In the genomic region with DNA sequence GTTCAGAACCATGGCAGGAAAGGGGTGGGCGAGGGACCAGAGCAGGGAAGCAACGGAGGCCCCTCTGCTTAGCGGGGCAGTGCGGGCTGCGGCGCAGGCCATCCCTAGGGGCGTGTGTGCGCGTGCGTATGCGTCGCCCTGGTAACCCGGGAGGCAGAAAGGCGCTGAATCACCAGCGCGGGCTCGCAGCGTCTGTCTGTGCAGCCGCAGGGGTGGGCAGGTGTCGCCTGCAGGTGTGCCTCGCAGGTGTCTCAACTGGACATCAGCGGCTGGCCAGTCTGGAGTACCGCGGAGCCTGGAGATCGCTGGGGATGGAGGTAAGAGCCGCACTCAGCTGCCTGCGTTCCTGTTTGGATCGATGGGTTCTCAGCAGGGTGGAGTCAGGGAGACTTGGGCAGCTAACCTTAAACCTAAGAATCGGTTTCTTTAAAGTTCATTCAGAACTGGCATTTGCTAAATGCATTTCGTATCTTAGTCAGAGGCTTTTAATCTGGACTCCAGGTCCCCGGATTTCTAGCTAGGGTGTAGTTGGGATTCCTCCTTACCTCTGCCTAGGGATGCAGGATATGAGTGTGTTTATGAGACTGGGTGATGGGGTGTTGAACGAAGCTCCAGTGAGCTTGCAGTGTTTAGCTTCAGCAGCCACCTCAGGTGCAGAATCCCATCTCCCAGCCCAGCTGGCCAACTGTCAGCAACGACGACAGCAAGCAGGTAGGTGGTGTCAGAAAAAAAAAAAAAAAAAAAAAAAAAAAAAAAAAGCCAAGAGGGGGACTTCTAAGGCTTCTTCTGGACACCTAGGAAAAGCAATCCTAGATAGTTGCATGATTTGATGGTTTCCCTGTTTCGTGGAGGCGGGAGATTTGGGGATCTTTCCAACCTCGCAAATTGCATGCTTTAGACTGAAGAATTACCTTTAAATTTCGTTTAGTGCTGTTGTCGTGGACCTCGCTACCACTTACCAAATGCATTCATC, we compare ENCODE assay signal across 8 mouse cellular contexts. TPM values are rescaled to one million over a fixed set of nuclear protein-coding genes. Genes with fewer than 3 reads are reported as not detected.
DNase-seq lines count a peak whose midpoint lies in the region; ATAC-seq and TF ChIP-seq lines count a peak whose summit lies in the region.

A gene (plus strand): TSS at position 153 of the 973 bp plus-strand sequence.

- peak within 1 kb of the TSS; percentile 90 for H3K4me2 ChIP-seq in kidney, embryonic 16.5 days (replicated peaks; ENCODE audit: low read depth, low read length)
- peak within 1 kb of the TSS; percentile 71 for H3K4me2 ChIP-seq in forebrain, embryonic 16.5 days (ENCODE audit: low read length)
- H3K4me2 ChIP-seq in intestine, embryonic 16.5 days (ENCODE audit: low read depth, low read length), result peak within 1 kb of the TSS; percentile 83
- peak within 1 kb of the TSS; percentile 85 for H3K4me2 ChIP-seq in limb, embryonic 15.5 days
- peak within 1 kb of the TSS; percentile 85 for H3K4me2 ChIP-seq in neural tube, embryonic 11.5 days (ENCODE audit: low read depth)

- no peaks in the 10 kb centered on the region for H3K9me3 ChIP-seq in kidney, embryonic 16.5 days (ENCODE audit: low read length)
- H3K9me3 ChIP-seq in forebrain, embryonic 16.5 days (ENCODE audit: control insufficient read depth, low read length), result no peaks in the 10 kb centered on the region
- H3K9me3 ChIP-seq in intestine, embryonic 16.5 days (ENCODE audit: control insufficient read depth, low read length), result no peaks in the 10 kb centered on the region
- no peaks in the 10 kb centered on the region for H3K9me3 ChIP-seq in limb, embryonic 15.5 days
- no peaks in the 10 kb centered on the region for H3K9me3 ChIP-seq in neural tube, embryonic 11.5 days (ENCODE audit: control insufficient read depth, low read length)

- peaks cover 6% of the 10 kb centered on the region for H3K4me1 ChIP-seq in kidney, embryonic 16.5 days (ENCODE audit: insufficient read depth, low read length)
- H3K4me1 ChIP-seq in cerebellum, adult 2 months (ENCODE audit: control insufficient read depth, insufficient read depth, low read length), result no peaks in the 10 kb centered on the region
- H3K4me1 ChIP-seq in forebrain, embryonic 16.5 days (replicated peaks; ENCODE audit: control insufficient read depth, insufficient read depth, low read length), result peaks cover 5% of the 10 kb centered on the region
- H3K4me1 ChIP-seq in intestine, embryonic 16.5 days (ENCODE audit: control insufficient read depth, insufficient read depth, low read length), result peaks cover 10% of the 10 kb centered on the region
- peaks cover 8% of the 10 kb centered on the region for H3K4me1 ChIP-seq in limb, embryonic 15.5 days
- no peaks in the 10 kb centered on the region for H3K4me1 ChIP-seq in neural tube, embryonic 11.5 days (ENCODE audit: control insufficient read depth, insufficient read depth, low read length)

- peaks cover 8% of the 10 kb centered on the region; the same call in 1 of the 2 replicates for H3K36me3 ChIP-seq in kidney, embryonic 16.5 days (ENCODE audit: insufficient read depth, low read length)
- no peaks in the 10 kb centered on the region; the same call in 1 of the 2 replicates for H3K36me3 ChIP-seq in forebrain, embryonic 16.5 days (ENCODE audit: control insufficient read depth, insufficient read depth)
- H3K36me3 ChIP-seq in intestine, embryonic 16.5 days (ENCODE audit: control insufficient read depth, insufficient read depth, low read length), result no peaks in the 10 kb centered on the region
- peaks cover 9% of the 10 kb centered on the region for H3K36me3 ChIP-seq in limb, embryonic 15.5 days
- no peaks in the 10 kb centered on the region for H3K36me3 ChIP-seq in neural tube, embryonic 11.5 days (ENCODE audit: control insufficient read depth, insufficient read depth, low read length)

- WGBS in kidney, embryonic 16.5 days, result 13% methylated on average over 40 of the region's 40 CpGs
- 10% methylated on average over 40 of the region's 40 CpGs for WGBS in cerebellum, adult 2 months
- 7% methylated on average over 40 of the region's 40 CpGs for WGBS in forebrain, embryonic 16.5 days
- WGBS in intestine, embryonic 16.5 days, result 15% methylated on average over 40 of the region's 40 CpGs
- WGBS in limb, embryonic 15.5 days, result 14% methylated on average over 40 of the region's 40 CpGs
- 12% methylated on average over 40 of the region's 40 CpGs for WGBS in neural tube, embryonic 11.5 days

- TF ChIP-seq CTCF in cerebellum, adult 2 months (IDR thresholded peaks at IDR 0.05; ENCODE audit: borderline replicate concordance, insufficient read depth, low read depth, low read length), result no peak

- H3K27ac ChIP-seq in kidney, embryonic 16.5 days (ENCODE audit: low read length), result no peak within 1 kb of the TSS
- no peak within 1 kb of the TSS for H3K27ac ChIP-seq in cerebellum, adult 2 months (ENCODE audit: insufficient read depth, low read length)
- no peak within 1 kb of the TSS for H3K27ac ChIP-seq in forebrain, embryonic 16.5 days (ENCODE audit: low read length)
- H3K27ac ChIP-seq in intestine, embryonic 16.5 days (ENCODE audit: low read length), result no peak within 1 kb of the TSS
- no peak within 1 kb of the TSS for H3K27ac ChIP-seq in limb, embryonic 15.5 days
- no peak within 1 kb of the TSS for H3K27ac ChIP-seq in neural tube, embryonic 11.5 days (ENCODE audit: low read depth, low read length)

- H3K27me3 ChIP-seq in kidney, embryonic 16.5 days (ENCODE audit: insufficient read depth, low read length), result peaks cover 3% of the 10 kb centered on the region; the same call in 1 of the 2 replicates
- H3K27me3 ChIP-seq in cerebellum, adult 2 months (ENCODE audit: control insufficient read depth, insufficient read depth, low read length), result no peaks in the 10 kb centered on the region
- no peaks in the 10 kb centered on the region for H3K27me3 ChIP-seq in forebrain, embryonic 16.5 days (replicated peaks; ENCODE audit: control insufficient read depth, insufficient read depth, low read length)
- no peaks in the 10 kb centered on the region for H3K27me3 ChIP-seq in intestine, embryonic 16.5 days (replicated peaks; ENCODE audit: control insufficient read depth, insufficient read depth, low read length)
- no peaks in the 10 kb centered on the region for H3K27me3 ChIP-seq in limb, embryonic 15.5 days
- no peaks in the 10 kb centered on the region for H3K27me3 ChIP-seq in neural tube, embryonic 11.5 days (ENCODE audit: control insufficient read depth, insufficient read depth, low read length)

- DNase-seq in kidney, adult 8-10 months, result no peak
- peak; percentile 72 to 79 for DNase-seq in cerebellum, adult 2 months
- peak; percentile 79 for DNase-seq in neural tube, embryonic 11.5 days (ENCODE audit: low spot score)
- peak; percentile 27 to 48 for DNase-seq in thymus, postnatal 36 days

- H3K4me3 ChIP-seq in kidney, embryonic 16.5 days (ENCODE audit: low read length), result peak within 1 kb of the TSS; percentile 56
- H3K4me3 ChIP-seq in cerebellum, adult 2 months (replicated peaks; ENCODE audit: insufficient read depth, low read depth, low read length), result peak within 1 kb of the TSS; percentile 72
- H3K4me3 ChIP-seq in forebrain, embryonic 16.5 days (replicated peaks; ENCODE audit: low read length), result peak within 1 kb of the TSS; percentile 56
- H3K4me3 ChIP-seq in intestine, embryonic 16.5 days (ENCODE audit: low read length), result peak within 1 kb of the TSS; percentile 53
- peak within 1 kb of the TSS; percentile 43 for H3K4me3 ChIP-seq in limb, embryonic 15.5 days
- peak within 1 kb of the TSS; percentile 40 for H3K4me3 ChIP-seq in neural tube, embryonic 11.5 days (ENCODE audit: low read depth, low read length)

- TF ChIP-seq POLR2A in cerebellum, adult 2 months (IDR thresholded peaks at IDR 0.05; ENCODE audit: borderline replicate concordance, insufficient read depth, low read length), result 0 out of 2 replicates have a peak, but pooled peaks have one; percentile 12

- H3K9ac ChIP-seq in kidney, embryonic 16.5 days (replicated peaks; ENCODE audit: low read length), result peak within 1 kb of the TSS; percentile 60
- peak within 1 kb of the TSS; percentile 70 for H3K9ac ChIP-seq in forebrain, embryonic 16.5 days (replicated peaks; ENCODE audit: low read depth, low read length)
- H3K9ac ChIP-seq in intestine, embryonic 16.5 days (ENCODE audit: low read depth, low read length), result peak within 1 kb of the TSS; percentile 56
- peak within 1 kb of the TSS; percentile 28; the same call in 1 of the 2 replicates for H3K9ac ChIP-seq in limb, embryonic 15.5 days
- 0 out of 2 replicates have a peak within 1 kb of the TSS, but pooled peaks have one; percentile 27 for H3K9ac ChIP-seq in neural tube, embryonic 11.5 days (ENCODE audit: low read length)

- peak; percentile 96 for ATAC-seq in kidney, embryonic 16.5 days (ENCODE audit: low FRiP score, low TSS enrichment)
- peak; percentile 97 for ATAC-seq in forebrain, embryonic 16.5 days
- peak; percentile 77 for ATAC-seq in intestine, embryonic 16.5 days
- ATAC-seq in limb, embryonic 15.5 days (ENCODE audit: insufficient number of reproducible peaks, low FRiP score, low TSS enrichment, low read depth), result no peak
- ATAC-seq in neural tube, embryonic 11.5 days (ENCODE audit: insufficient read depth, low FRiP score, low TSS enrichment), result peak; percentile 85

RNA-seq across cellular contexts. Expression of the gene that starts here (rescaled TPM):
- 0.76 and 1.4 TPM in 2 replicates for polyA plus RNA-seq in kidney, embryonic 16.5 days (2015; fragmentation: Nextera tagmentation; extraction: Ambion mirVana)
- polyA plus RNA-seq in cerebellum, adult 2 months (2012; rRNA removed), result 4.7 and 5.6 TPM in 2 replicates
- polyA plus RNA-seq in forebrain, embryonic 16.5 days (2015; fragmentation: Nextera tagmentation; extraction: Ambion mirVana), result 3.6 and 5.7 TPM in 2 replicates
- polyA plus RNA-seq in intestine, embryonic 16.5 days (2015; fragmentation: Nextera tagmentation; extraction: Ambion mirVana), result 2.1 and 2.7 TPM in 2 replicates
- 0.04 and 0.06 TPM in 2 replicates for polyA plus RNA-seq in limb, embryonic 15.5 days (2015; fragmentation: Nextera tagmentation; extraction: Ambion mirVana)
- polyA plus RNA-seq in neural tube, embryonic 11.5 days (2014; fragmentation: Nextera tagmentation; extraction: Ambion mirVana), result 0.53 and 1.2 TPM in 2 replicates

Comparison
In these comparisons a context has a peak if more than half of its experiments do, and no peak if none do; other contexts are left out.
1. DNase-seq: peak in cerebellum, adult 2 months (2 of 2), neural tube, embryonic 11.5 days (single experiment) and thymus, postnatal 36 days (2 of 2); none in kidney, adult 8-10 months (0 of 2).
2. Peak in every context shown above with its lines, with median percentiles within 50 percentile points of each other: H3K4me2 ChIP-seq, H3K4me3 ChIP-seq and H3K9ac ChIP-seq.